Mouse (Mus musculus) neural tube, embryonic 15.5 days (tissue): ENCODE data around the gene Tcf15. TPM values are rescaled to one million over a fixed set of nuclear protein-coding genes. Genes with fewer than 3 reads are reported as not detected.

Source experiments
- ATAC-seq: fragments of 200-750 bp; cut with Nextera tagmentation; 2 replicates; pipeline ENCODE4 v1.8.0; 2017; ENCODE audit warnings: mild to moderate bottlenecking, moderate TSS enrichment, moderate library complexity; ENCODE audit not compliant: low FRiP score
- H3K27ac ChIP-seq: fragments of 300-500 bp; sonication (generic); replicated peaks from 2 replicates; pipeline ENCODE4 v1.5.1; 2015; ENCODE audit warnings: mild to moderate bottlenecking, inconsistent platforms
- H3K27me3 ChIP-seq: fragments of 300-500 bp; sonication (generic); replicated peaks from 2 replicates; pipeline ENCODE4 v1.6.1; 2015; ENCODE audit warnings: inconsistent platforms
- H3K36me3 ChIP-seq: fragments of 300-500 bp; sonication (generic); 2 replicates; pipeline ENCODE4 v1.6.1; 2015; ENCODE audit warnings: inconsistent platforms
- H3K4me1 ChIP-seq: fragments of 300-500 bp; sonication (generic); 2 replicates; pipeline ENCODE4 v1.6.1; 2015; ENCODE audit warnings: inconsistent platforms
- H3K4me2 ChIP-seq: fragments of 300-500 bp; sonication (generic); 2 replicates; pipeline ENCODE4 v1.6.1; 2015; ENCODE audit warnings: inconsistent platforms, mild to moderate bottlenecking, moderate library complexity
- H3K4me3 ChIP-seq: fragments of 300-500 bp; sonication (generic); replicated peaks from 2 replicates; pipeline ENCODE4 v1.5.1; 2015; ENCODE audit warnings: mild to moderate bottlenecking, inconsistent platforms
- H3K9ac ChIP-seq: fragments of 300-500 bp; sonication (generic); replicated peaks from 2 replicates; pipeline ENCODE4 v1.6.1; 2015; ENCODE audit warnings: mild to moderate bottlenecking, inconsistent platforms
- H3K9me3 ChIP-seq: fragments of 300-500 bp; sonication (generic); replicated peaks from 2 replicates; pipeline ENCODE4 v1.6.1; 2016; ENCODE audit warnings: inconsistent platforms
- WGBS: fragments of 180-500 bp; shearing (Covaris S2); methylation state at CpG from one replicate; pipeline ENCODE4 v1.1.7; 2015; ENCODE audit warnings: mixed read lengths; 5-methylcytosine and 5-hydroxymethylcytosine counted together
- polyA plus RNA-seq: library from polyadenylated mRNA; unstranded; fragments of >200 nt; fragmentation: Nextera tagmentation; extraction: Ambion mirVana; gene quantifications from 2 replicates; pipeline ENCODE4 v1.2.1, GENCODE M21; 2015

The Tcf15 gene
- polyA plus RNA-seq, 1 experiment from 2014 or later, result 2.1 TPM

- Histone ChIP-seq H3K36me3 (no peaks in the 10 kb centered on the region), H3K27me3 (no peaks in the 10 kb centered on the region), H3K4me1 (0 out of 2 replicates have a peak, but pooled peaks cover 7% of the 10 kb centered on the region), H3K9me3 (no peaks in the 10 kb centered on the region), H3K9ac (no peak overlapping the region), H3K4me3 (no peak overlapping the region), H3K27ac (no peak overlapping the region), H3K4me2 (no peak overlapping the region; the same call in 1 of the 2 replicates)
- WGBS, result 78% methylated on average over 6 of the region's 6 CpGs
- ATAC-seq, result no peak
Measured at GRCm38 (mm10) chr2:152177806-152178170, 34.4 kb downstream of the Tcf15 start.

DNA sequence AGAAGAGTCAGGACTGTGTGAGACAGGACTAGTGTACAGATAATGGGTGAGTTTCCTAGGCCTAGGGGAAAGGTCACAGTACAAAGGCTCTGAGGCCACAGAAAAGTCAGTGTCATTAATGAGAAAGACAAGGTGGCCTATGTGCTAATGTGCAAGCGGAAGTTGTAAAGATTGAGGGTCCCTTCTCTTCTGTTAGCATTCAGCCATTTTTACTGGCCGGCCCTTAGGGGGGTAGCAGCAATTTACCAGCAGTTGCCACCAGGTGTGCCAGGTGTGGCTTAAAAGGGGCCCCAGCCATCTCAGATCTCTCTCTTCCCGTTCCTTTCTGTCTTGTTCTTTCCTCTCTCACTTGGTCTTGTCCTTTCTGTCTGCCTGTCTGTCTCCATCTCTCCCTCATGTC is 35.0 kb downstream of the Tcf15 start:
- 0 out of 2 replicates have a peak, but pooled peaks cover 7% of the 10 kb centered on the region for H3K4me1 ChIP-seq
- H3K4me3 ChIP-seq, result no peak overlapping the region
- H3K27ac ChIP-seq, result no peak overlapping the region
- 76% methylated on average over 3 of the region's 3 CpGs for WGBS
- no peaks in the 10 kb centered on the region for H3K9me3 ChIP-seq
- no peaks in the 10 kb centered on the region for H3K27me3 ChIP-seq
- ATAC-seq, result no peak
- H3K9ac ChIP-seq, result no peak overlapping the region
- H3K4me2 ChIP-seq, result no peak overlapping the region
- no peaks in the 10 kb centered on the region for H3K36me3 ChIP-seq

DNA sequence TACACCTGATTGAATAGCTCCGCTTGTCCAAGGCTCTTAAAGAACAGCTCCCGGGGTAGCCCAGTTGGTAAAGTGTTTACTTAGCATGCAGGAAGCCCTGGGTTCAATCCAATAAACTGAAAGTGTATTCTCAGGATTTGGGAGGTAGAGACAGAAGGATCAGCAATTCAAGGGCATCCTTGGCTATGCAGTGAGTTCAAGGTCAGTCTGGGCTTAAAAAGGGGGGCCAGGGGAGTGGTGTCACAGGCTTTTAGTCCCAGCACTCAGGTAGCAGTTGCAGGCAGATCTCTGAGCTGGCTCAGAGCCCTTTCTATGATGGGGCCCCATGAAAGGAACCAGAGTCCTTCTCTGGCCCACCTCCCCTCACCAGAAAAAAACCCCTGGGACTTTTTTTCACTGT is 35.9 kb downstream of the Tcf15 start:
- Histone ChIP-seq H3K4me1 (0 out of 2 replicates have a peak, but pooled peaks cover 7% of the 10 kb centered on the region), H3K27ac (no peak overlapping the region), H3K27me3 (no peaks in the 10 kb centered on the region), H3K4me3 (no peak overlapping the region), H3K4me2 (no peak overlapping the region), H3K36me3 (no peaks in the 10 kb centered on the region), H3K9ac (no peak overlapping the region), H3K9me3 (no peaks in the 10 kb centered on the region)
- ATAC-seq, result no peak
- 95% methylated on average over 2 of the region's 2 CpGs for WGBS

GRCm38 (mm10) chr2:152180323-152180722 is 37.0 kb downstream of the Tcf15 start:
- no peak for ATAC-seq
- Histone ChIP-seq H3K27me3 (no peaks in the 10 kb centered on the region), H3K27ac (no peak overlapping the region), H3K4me1 (0 out of 2 replicates have a peak, but pooled peaks cover 7% of the 10 kb centered on the region), H3K36me3 (no peaks in the 10 kb centered on the region), H3K9ac (no peak overlapping the region), H3K9me3 (no peaks in the 10 kb centered on the region), H3K4me2 (no peak overlapping the region), H3K4me3 (no peak overlapping the region)
- WGBS, result 63% methylated on average over 6 of the region's 6 CpGs

DNA sequence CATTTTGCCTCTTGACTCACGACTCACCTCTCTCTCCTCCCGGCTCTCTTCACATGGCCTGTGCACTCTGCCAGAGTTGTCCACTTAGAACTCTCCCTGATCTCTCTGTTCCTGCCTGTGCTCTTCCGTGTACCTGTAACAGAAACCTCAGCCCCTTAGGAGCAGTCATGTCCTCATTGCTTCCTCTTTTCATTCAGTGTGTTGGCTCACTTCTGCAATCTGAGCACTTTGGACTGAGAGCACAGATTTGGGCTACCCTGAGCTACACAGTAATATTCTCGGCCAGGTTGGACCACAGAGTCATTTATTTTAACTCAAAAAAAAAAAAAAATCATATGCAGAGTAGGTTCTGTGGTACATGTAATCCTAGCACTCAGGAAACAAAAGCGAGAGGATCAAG is 43.8 kb downstream of the Tcf15 start:
- Histone ChIP-seq H3K9me3 (no peaks in the 10 kb centered on the region), H3K27ac (no peak overlapping the region), H3K9ac (no peak overlapping the region), H3K27me3 (no peaks in the 10 kb centered on the region), H3K4me2 (no peak overlapping the region), H3K36me3 (no peaks in the 10 kb centered on the region), H3K4me3 (no peak overlapping the region), H3K4me1 (no peaks in the 10 kb centered on the region)
- no peak for ATAC-seq
- WGBS, result 89% methylated on average over 5 of the region's 5 CpGs

DNA sequence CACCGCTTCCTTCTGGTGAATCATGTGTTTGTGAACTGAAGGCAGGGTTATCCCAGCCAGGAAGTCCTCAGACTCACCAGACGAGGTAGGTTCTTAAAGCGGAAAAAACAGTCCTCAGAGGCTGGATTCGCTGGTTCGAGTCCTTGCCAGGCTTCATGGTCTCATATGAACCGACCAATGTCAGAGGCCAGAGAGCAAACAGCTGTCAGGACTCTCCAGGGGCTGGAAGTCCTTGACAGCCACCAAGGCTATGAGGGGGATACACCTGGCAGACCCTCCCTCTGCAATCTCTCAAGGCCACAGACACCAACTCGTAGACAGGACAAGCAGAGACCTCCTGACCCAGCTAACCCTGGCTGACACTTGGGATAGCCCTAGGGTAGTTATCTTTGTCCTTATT is 45.9 kb downstream of the Tcf15 start:
- Histone ChIP-seq H3K27me3 (no peaks in the 10 kb centered on the region), H3K4me2 (no peak overlapping the region), H3K9ac (no peak overlapping the region), H3K36me3 (no peaks in the 10 kb centered on the region), H3K4me3 (no peak overlapping the region), H3K9me3 (no peaks in the 10 kb centered on the region), H3K4me1 (no peaks in the 10 kb centered on the region), H3K27ac (no peak overlapping the region)
- WGBS, result 80% methylated on average over 7 of the region's 7 CpGs
- no peak for ATAC-seq

GRCm38 (mm10) chr2:152189640-152190039 is 46.3 kb downstream of the Tcf15 start:
- H3K9ac ChIP-seq, result no peak overlapping the region
- no peaks in the 10 kb centered on the region for H3K9me3 ChIP-seq
- H3K27me3 ChIP-seq, result no peaks in the 10 kb centered on the region
- ATAC-seq, result no peak
- H3K4me2 ChIP-seq, result no peak overlapping the region
- H3K27ac ChIP-seq, result no peak overlapping the region
- no peak overlapping the region for H3K4me3 ChIP-seq
- no peaks in the 10 kb centered on the region for H3K36me3 ChIP-seq
- 57% methylated on average over 9 of the region's 9 CpGs for WGBS
- no peaks in the 10 kb centered on the region for H3K4me1 ChIP-seq

GRCm38 (mm10) chr2:152190161-152190560 is 46.8 kb downstream of the Tcf15 start:
- H3K4me1 ChIP-seq, result no peaks in the 10 kb centered on the region
- WGBS, result 72% methylated on average over 7 of the region's 7 CpGs
- no peaks in the 10 kb centered on the region for H3K27me3 ChIP-seq
- H3K36me3 ChIP-seq, result no peaks in the 10 kb centered on the region
- no peak overlapping the region for H3K27ac ChIP-seq
- ATAC-seq, result no peak
- H3K9me3 ChIP-seq, result no peaks in the 10 kb centered on the region
- H3K4me2 ChIP-seq, result no peak overlapping the region
- no peak overlapping the region for H3K9ac ChIP-seq
- H3K4me3 ChIP-seq, result no peak overlapping the region

GRCm38 (mm10) chr2:152192591-152193345 is 49.4 kb downstream of the Tcf15 start:
- H3K36me3 ChIP-seq, result no peaks in the 10 kb centered on the region
- H3K27ac ChIP-seq, result no peak overlapping the region
- H3K27me3 ChIP-seq, result no peaks in the 10 kb centered on the region
- H3K4me1 ChIP-seq, result peaks cover 3% of the 10 kb centered on the region; the same call in 1 of the 2 replicates
- no peak overlapping the region for H3K4me2 ChIP-seq
- H3K9ac ChIP-seq, result no peak overlapping the region
- no peak overlapping the region for H3K4me3 ChIP-seq
- H3K9me3 ChIP-seq, result no peaks in the 10 kb centered on the region
- ATAC-seq, result no peak
- 76% methylated on average over 13 of the region's 13 CpGs for WGBS

- H3K36me3 ChIP-seq, result no peaks in the 10 kb centered on the region
- H3K4me3 ChIP-seq, result no peak overlapping the region
- no peaks in the 10 kb centered on the region for H3K9me3 ChIP-seq
- peaks cover 3% of the 10 kb centered on the region; the same call in 1 of the 2 replicates for H3K4me1 ChIP-seq
- no peaks in the 10 kb centered on the region for H3K27me3 ChIP-seq
- H3K27ac ChIP-seq, result no peak overlapping the region
- ATAC-seq, result no peak
- 84% methylated on average over 7 of the region's 7 CpGs for WGBS
- no peak overlapping the region for H3K9ac ChIP-seq
- no peak overlapping the region for H3K4me2 ChIP-seq
Measured at GRCm38 (mm10) chr2:152193346-152193710, 50.0 kb downstream of the Tcf15 start.

- Histone ChIP-seq H3K36me3 (no peaks in the 10 kb centered on the region), H3K9ac (no peak overlapping the region), H3K4me3 (no peak overlapping the region), H3K27me3 (no peaks in the 10 kb centered on the region), H3K4me2 (no peak overlapping the region), H3K4me1 (peaks cover 3% of the 10 kb centered on the region; the same call in 1 of the 2 replicates), H3K9me3 (no peaks in the 10 kb centered on the region), H3K27ac (no peak overlapping the region)
- 92% methylated on average over 2 of the region's 2 CpGs for WGBS
- ATAC-seq, result no peak
Measured at GRCm38 (mm10) chr2:152194586-152194985, 51.2 kb downstream of the Tcf15 start.

- Histone ChIP-seq H3K27ac (no peak overlapping the region), H3K36me3 (no peaks in the 10 kb centered on the region), H3K4me3 (no peak overlapping the region), H3K4me1 (peaks cover 3% of the 10 kb centered on the region; the same call in 1 of the 2 replicates), H3K9ac (no peak overlapping the region), H3K27me3 (no peaks in the 10 kb centered on the region), H3K9me3 (no peaks in the 10 kb centered on the region), H3K4me2 (peak overlapping the region; percentile 3; the same call in 1 of the 2 replicates)
- 42% methylated on average over 3 of the region's 3 CpGs for WGBS
- ATAC-seq, result peak; percentile 21; the same call in 1 of the 2 replicates
Measured at GRCm38 (mm10) chr2:152196896-152197295, 53.5 kb downstream of the Tcf15 start.
